Comparison of ENCODE assay signal across 25 mouse cellular contexts in genomic region chr19:44590992-44591391, GRCm38 (mm10). TPM values are rescaled to one million over a fixed set of nuclear protein-coding genes. Genes with fewer than 3 reads are reported as not detected.
DNase-seq lines count a peak whose midpoint lies in the region; ATAC-seq lines count a peak whose summit lies in the region.
"Had no signal": no experiment of that assay in that cellular context is flagged by ENCODE, and none has a peak within 500 bp of the region (broad histone marks: within the 10 kb centered on the region; RNA-seq: fewer than 3 reads in every experiment).

No protein-coding gene starts in this region.

- no peak for ATAC-seq in neural tube, embryonic 12.5 days (ENCODE audit: low FRiP score, low read depth)
- ATAC-seq in common myeloid progenitor, adult 5-6 weeks (replicated peaks; ENCODE audit: low read depth, poor library complexity, severe bottlenecking): peak; percentile 36
- peak; percentile 45; the same call in 1 of the 2 replicates for ATAC-seq in hindbrain, embryonic 16.5 days
- ATAC-seq: liver, embryonic 12.5 days had no signal

- no peaks in the 10 kb centered on the region for H3K9me3 ChIP-seq in neural tube, embryonic 12.5 days
- no peaks in the 10 kb centered on the region for H3K9me3 ChIP-seq in hindbrain, embryonic 16.5 days (ENCODE audit: control insufficient read depth, low read length)
- H3K9me3 ChIP-seq: forebrain, embryonic 10.5 days; liver, embryonic 12.5 days had no signal

- H3K4me2 ChIP-seq in neural tube, embryonic 12.5 days (replicated peaks): no peak overlapping the region
- H3K4me2 ChIP-seq in hindbrain, embryonic 16.5 days (ENCODE audit: low read length): no peak overlapping the region
- H3K4me2 ChIP-seq: liver, embryonic 12.5 days; midbrain, embryonic 11.5 days had no signal

- 0 out of 2 replicates have a peak overlapping the region, but pooled peaks have one; percentile 46 for H3K27ac ChIP-seq in neural tube, embryonic 12.5 days
- H3K27ac ChIP-seq in hindbrain, embryonic 16.5 days (ENCODE audit: low read depth, low read length): no peak overlapping the region
- H3K27ac ChIP-seq: forebrain, embryonic 10.5 days; liver, embryonic 12.5 days had no signal

- no peak overlapping the region for H3K4me3 ChIP-seq in neural tube, embryonic 12.5 days
- no peak overlapping the region for H3K4me3 ChIP-seq in hindbrain, embryonic 16.5 days (ENCODE audit: low read length)
- H3K4me3 ChIP-seq: forebrain, embryonic 10.5 days; liver, embryonic 12.5 days had no signal

- no peak for DNase-seq in neural tube, embryonic 10.5 days (ENCODE audit: extremely low spot score, low spot score)
- DNase-seq in splenic B cell, adult 2 months (ENCODE audit: low read depth, low spot score): peak; percentile 67
- no peak for DNase-seq in cerebellum, postnatal 4 days (ENCODE audit: low spot score in 2 of 2)
- no peak for DNase-seq in left cerebral cortex, adult 18-20 months (ENCODE audit: low spot score in 2 of 2)
- DNase-seq: adrenal gland, adult 8-10 months; cerebellum, postnatal 14 days; forebrain, postnatal 0 days; gastrocnemius, postnatal 36 days; kidney, adult 2 months; kidney, postnatal 25 days; lung, adult 2 months; right cerebral cortex, postnatal 25 days; thymus, postnatal 14 days had no signal

- peaks cover 4% of the 10 kb centered on the region; the same call in 1 of the 2 replicates for H3K4me1 ChIP-seq in neural tube, embryonic 12.5 days
- no peaks in the 10 kb centered on the region for H3K4me1 ChIP-seq in hindbrain, embryonic 16.5 days (ENCODE audit: control insufficient read depth, insufficient read depth, low read depth, low read length)
- H3K4me1 ChIP-seq: liver, embryonic 12.5 days had no signal

- no peak overlapping the region for H3K9ac ChIP-seq in neural tube, embryonic 12.5 days
- H3K9ac ChIP-seq in hindbrain, embryonic 16.5 days (ENCODE audit: low read depth, low read length): no peak overlapping the region
- H3K9ac ChIP-seq: forebrain, postnatal 0 days; liver, embryonic 12.5 days had no signal

- H3K27me3 ChIP-seq in neural tube, embryonic 12.5 days (replicated peaks): peaks cover 6% of the 10 kb centered on the region
- H3K27me3 ChIP-seq in hindbrain, embryonic 16.5 days (replicated peaks; ENCODE audit: control insufficient read depth, insufficient read depth, low read length): no peaks in the 10 kb centered on the region
- H3K27me3 ChIP-seq in splenic B cell, adult 2 months (ENCODE audit: control insufficient read depth, insufficient read depth, low read length, poor library complexity, severe bottlenecking): no peaks in the 10 kb centered on the region

- WGBS in neural tube, embryonic 12.5 days: 79% methylated on average over 18 of the region's 18 CpGs
- WGBS in hindbrain, embryonic 16.5 days: 61% methylated on average over 18 of the region's 18 CpGs

- no peaks in the 10 kb centered on the region for H3K36me3 ChIP-seq in neural tube, embryonic 12.5 days
- no peaks in the 10 kb centered on the region for H3K36me3 ChIP-seq in hindbrain, embryonic 16.5 days (ENCODE audit: control insufficient read depth, insufficient read depth, low read length)
- H3K36me3 ChIP-seq in splenic B cell, adult 2 months (ENCODE audit: control insufficient read depth, insufficient read depth, low read length, poor library complexity, severe bottlenecking): no peaks in the 10 kb centered on the region
- H3K36me3 ChIP-seq: forebrain, embryonic 10.5 days; liver, embryonic 12.5 days had no signal

RNA-seq across cellular contexts. Expression of gene Hif1an, which starts 28.3 kb away (rescaled TPM):
- 36.2 and 38.0 TPM in 2 replicates for polyA plus RNA-seq in neural tube, embryonic 12.5 days (2016; fragmentation: Nextera tagmentation; extraction: Ambion mirVana)
- 11.3 and 14.7 TPM in 2 replicates for total RNA-seq in common myeloid progenitor, adult 5-6 weeks (2017)
- 21.9 and 25.1 TPM in 2 replicates for polyA plus RNA-seq in hindbrain, embryonic 16.5 days (2015; fragmentation: Nextera tagmentation; extraction: Ambion mirVana)
- 10 to 100 TPM; 33.5 to 34.2 TPM for total RNA-seq in left cerebral cortex, adult 18-20 months (2021)

RNA-seq across cellular contexts. Expression of gene Ndufb8, which starts 35.8 kb away (rescaled TPM):
- 546 TPM in 2 replicates for polyA plus RNA-seq in neural tube, embryonic 12.5 days (2016; fragmentation: Nextera tagmentation; extraction: Ambion mirVana)
- total RNA-seq in common myeloid progenitor, adult 5-6 weeks (2017): 191 and 244 TPM in 2 replicates
- polyA plus RNA-seq in hindbrain, embryonic 16.5 days (2015; fragmentation: Nextera tagmentation; extraction: Ambion mirVana): 705 and 838 TPM in 2 replicates
- 100 to 1,000 TPM; 368 to 386 TPM for total RNA-seq in left cerebral cortex, adult 18-20 months (2021)

RNA-seq across cellular contexts. Expression of gene Gm20538, which starts 38.4 kb away (rescaled TPM):
- not detected in 2 replicates for polyA plus RNA-seq in neural tube, embryonic 12.5 days (2016; fragmentation: Nextera tagmentation; extraction: Ambion mirVana)
- not detected in 2 replicates for total RNA-seq in common myeloid progenitor, adult 5-6 weeks (2017)
- polyA plus RNA-seq in hindbrain, embryonic 16.5 days (2015; fragmentation: Nextera tagmentation; extraction: Ambion mirVana): not detected in 2 replicates
- total RNA-seq in left cerebral cortex, adult 18-20 months (2021): not detected
- total RNA-seq: adrenal gland, adult 8-10 months; forebrain, postnatal 0 days; gastrocnemius, postnatal 36 days; left cerebral cortex, adult 8-10 months; monocyte, adult 5-6 weeks had no signal
- polyA plus RNA-seq: C2C12; forebrain, embryonic 10.5 days; forebrain, postnatal 0 days; heart, postnatal 0 days; kidney, adult 2 months; limb, embryonic 11.5 days; liver, embryonic 12.5 days; lung, adult 2 months; midbrain, embryonic 11.5 days; testis, adult 2 months had no signal

RNA-seq across cellular contexts. Expression of gene Sec31b, which starts 45.3 kb away (rescaled TPM):
- 0.40 and 0.43 TPM in 2 replicates for polyA plus RNA-seq in neural tube, embryonic 12.5 days (2016; fragmentation: Nextera tagmentation; extraction: Ambion mirVana)
- 0.24 and 2.6 TPM in 2 replicates for total RNA-seq in common myeloid progenitor, adult 5-6 weeks (2017)
- polyA plus RNA-seq in hindbrain, embryonic 16.5 days (2015; fragmentation: Nextera tagmentation; extraction: Ambion mirVana): 0.18 and 0.47 TPM in 2 replicates
- under 1 TPM; 0.19 to 0.56 TPM for total RNA-seq in left cerebral cortex, adult 18-20 months (2021)
